Mouse (Mus musculus): ENCODE measurements around the gene Slc25a10. TPM values are rescaled to one million over a fixed set of nuclear protein-coding genes. Genes with fewer than 3 reads are reported as not detected.

The Slc25a10 gene
- 37.7 and 38.0 TPM in 2 replicates for polyA plus RNA-seq (2016; fragmentation: Nextera tagmentation; extraction: Ambion mirVana)

GRCm38 (mm10) chr11:120491317-120492023, at the start of gene Slc25a10:
TSS of gene Slc25a10 (plus strand) at chr11:120491840.
- peak within 1 kb of the TSS; percentile 86 for H3K4me2 ChIP-seq (replicated peaks)
- H3K9ac ChIP-seq, result peak within 1 kb of the TSS; percentile 82
- peaks cover 34% of the 10 kb centered on the region for H3K4me1 ChIP-seq
- no peaks in the 10 kb centered on the region for H3K9me3 ChIP-seq (replicated peaks)
- WGBS, result under 1% methylated on average over 32 of the region's 35 CpGs
- H3K4me3 ChIP-seq, result peak within 1 kb of the TSS; percentile 80
- ATAC-seq (ENCODE audit: low FRiP score), result peak; percentile 87
- peak within 1 kb of the TSS; percentile 81 for H3K27ac ChIP-seq
- H3K36me3 ChIP-seq, result peaks cover 48% of the 10 kb centered on the region
- no peaks in the 10 kb centered on the region for H3K27me3 ChIP-seq

DNA sequence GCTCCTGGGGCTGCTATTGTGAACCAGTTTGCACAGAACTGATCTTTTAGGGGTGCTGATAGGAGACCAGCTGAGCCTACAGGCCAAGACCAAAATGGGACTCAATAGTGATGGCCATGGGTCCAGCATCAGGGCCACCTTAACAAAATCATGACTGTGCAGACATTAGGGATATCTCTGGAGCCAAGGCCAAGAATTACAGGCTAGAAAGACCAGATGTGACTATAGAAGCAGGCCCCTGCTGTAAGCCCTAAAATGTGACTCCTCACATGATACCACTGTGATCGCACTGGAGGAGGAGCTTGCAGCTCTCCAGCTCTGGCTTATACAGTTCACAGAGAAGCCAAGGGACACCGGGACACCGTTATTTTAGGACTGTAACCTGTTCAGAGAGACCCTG, 49.3 kb upstream of the Slc25a10 start, which contains the start of gene Tspan10:
Gene Tspan10, plus strand, starts transcription at position 301 of the 400 bp plus-strand sequence.
- Histone ChIP-seq H3K9me3 (replicated peaks) (no peaks in the 10 kb centered on the region), H3K9ac (no peak within 1 kb of the TSS; the same call in 1 of the 2 replicates), H3K27ac (no peak within 1 kb of the TSS), H3K36me3 (no peaks in the 10 kb centered on the region), H3K27me3 (no peaks in the 10 kb centered on the region), H3K4me1 (no peaks in the 10 kb centered on the region), H3K4me3 (no peak within 1 kb of the TSS), H3K4me2 (replicated peaks) (no peak within 1 kb of the TSS)
- WGBS, result 95% methylated on average over 3 of the region's 3 CpGs
- ATAC-seq (ENCODE audit: low FRiP score), result no peak

GRCm38 (mm10) chr11:120442765-120443280, 48.8 kb upstream of the Slc25a10 start:
- H3K4me3 ChIP-seq, result no peak overlapping the region
- no peaks in the 10 kb centered on the region for H3K27me3 ChIP-seq
- H3K9me3 ChIP-seq (replicated peaks), result no peaks in the 10 kb centered on the region
- H3K36me3 ChIP-seq, result no peaks in the 10 kb centered on the region
- H3K27ac ChIP-seq, result no peak overlapping the region
- H3K4me2 ChIP-seq (replicated peaks), result no peak overlapping the region
- H3K4me1 ChIP-seq, result no peaks in the 10 kb centered on the region
- no peak overlapping the region; the same call in 1 of the 2 replicates for H3K9ac ChIP-seq
- ATAC-seq (ENCODE audit: low FRiP score), result no peak
- 88% methylated on average over 3 of the region's 3 CpGs for WGBS

GRCm38 (mm10) chr11:120444106-120444505, 47.5 kb upstream of the Slc25a10 start:
- Histone ChIP-seq H3K9ac (no peak overlapping the region), H3K4me3 (no peak overlapping the region), H3K4me2 (replicated peaks) (no peak overlapping the region), H3K36me3 (no peaks in the 10 kb centered on the region), H3K27ac (no peak overlapping the region), H3K27me3 (no peaks in the 10 kb centered on the region), H3K4me1 (no peaks in the 10 kb centered on the region), H3K9me3 (replicated peaks) (no peaks in the 10 kb centered on the region)
- WGBS, result 75% methylated on average over 6 of the region's 6 CpGs
- ATAC-seq (ENCODE audit: low FRiP score), result no peak

GRCm38 (mm10) chr11:120445475-120445874, 46.2 kb upstream of the Slc25a10 start:
- Histone ChIP-seq H3K9ac (no peak overlapping the region), H3K27me3 (no peaks in the 10 kb centered on the region), H3K9me3 (replicated peaks) (no peaks in the 10 kb centered on the region), H3K4me3 (no peak overlapping the region), H3K4me1 (no peaks in the 10 kb centered on the region), H3K27ac (no peak overlapping the region), H3K36me3 (no peaks in the 10 kb centered on the region), H3K4me2 (replicated peaks) (no peak overlapping the region)
- 84% methylated on average over 3 of the region's 3 CpGs for WGBS
- ATAC-seq (ENCODE audit: low FRiP score), result no peak

GRCm38 (mm10) chr11:120447179-120447578, 44.5 kb upstream of the Slc25a10 start:
- no peak overlapping the region for H3K27ac ChIP-seq
- no peaks in the 10 kb centered on the region for H3K4me1 ChIP-seq
- H3K9me3 ChIP-seq (replicated peaks), result no peaks in the 10 kb centered on the region
- no peaks in the 10 kb centered on the region for H3K36me3 ChIP-seq
- 82% methylated on average over 7 of the region's 7 CpGs for WGBS
- no peaks in the 10 kb centered on the region for H3K27me3 ChIP-seq
- no peak overlapping the region for H3K4me2 ChIP-seq (replicated peaks)
- no peak overlapping the region for H3K9ac ChIP-seq
- no peak overlapping the region for H3K4me3 ChIP-seq
- ATAC-seq (ENCODE audit: low FRiP score), result no peak

DNA sequence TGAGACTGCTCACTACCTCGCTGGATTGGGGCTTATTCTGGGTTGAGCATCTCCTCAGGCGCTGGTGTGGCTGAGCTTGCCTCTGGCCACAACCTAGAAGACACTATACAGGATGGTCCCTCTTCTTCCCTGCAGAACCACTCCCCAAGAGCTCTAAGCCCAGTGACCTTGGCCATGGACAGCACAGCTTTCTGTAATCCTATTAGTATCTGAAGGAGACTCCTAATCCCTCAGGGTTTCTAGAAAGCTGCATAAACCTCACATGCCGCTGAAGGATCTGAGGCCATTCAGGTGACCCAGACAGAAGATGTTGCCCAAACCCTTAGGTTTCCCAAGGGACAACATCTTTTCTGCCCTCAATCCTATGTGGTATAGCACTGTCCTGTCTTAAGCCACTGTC, 39.4 kb upstream of the Slc25a10 start:
- WGBS, result 72% methylated on average over 3 of the region's 3 CpGs
- no peak overlapping the region for H3K9ac ChIP-seq
- no peak overlapping the region for H3K4me2 ChIP-seq (replicated peaks)
- H3K27me3 ChIP-seq, result no peaks in the 10 kb centered on the region
- no peak for ATAC-seq (ENCODE audit: low FRiP score)
- no peaks in the 10 kb centered on the region for H3K9me3 ChIP-seq (replicated peaks)
- H3K4me3 ChIP-seq, result no peak overlapping the region
- no peaks in the 10 kb centered on the region; the same call in 1 of the 2 replicates for H3K36me3 ChIP-seq
- peaks cover 7% of the 10 kb centered on the region for H3K4me1 ChIP-seq
- H3K27ac ChIP-seq, result no peak overlapping the region

DNA sequence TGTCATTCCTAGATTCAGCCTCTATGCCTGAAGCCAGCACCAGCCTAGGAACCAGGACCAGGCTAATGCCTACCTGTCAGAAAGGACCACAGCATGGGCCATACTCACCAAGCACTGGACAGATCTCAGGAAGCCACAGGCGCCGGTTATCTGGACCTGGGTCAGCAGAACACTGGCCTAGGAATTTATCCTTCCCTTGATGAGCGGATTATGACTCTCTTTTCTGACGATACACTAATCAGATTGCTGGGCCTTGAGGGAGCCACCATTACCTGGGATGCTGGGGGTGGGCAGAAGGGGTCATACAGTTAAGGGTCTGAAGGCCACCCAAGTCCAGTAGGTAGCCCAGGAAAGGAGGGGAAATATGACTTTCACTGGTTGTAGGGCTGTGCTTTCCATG, 38.3 kb upstream of the Slc25a10 start, which contains the start of gene Pde6g:
Gene Pde6g, minus strand, starts transcription at position 195 of the 400 bp plus-strand sequence.
- H3K9me3 ChIP-seq (replicated peaks), result no peaks in the 10 kb centered on the region
- H3K4me3 ChIP-seq, result no peak within 1 kb of the TSS
- no peaks in the 10 kb centered on the region; the same call in 1 of the 2 replicates for H3K36me3 ChIP-seq
- peaks cover 10% of the 10 kb centered on the region for H3K4me1 ChIP-seq
- no peaks in the 10 kb centered on the region for H3K27me3 ChIP-seq
- H3K9ac ChIP-seq, result no peak within 1 kb of the TSS
- no peak within 1 kb of the TSS for H3K27ac ChIP-seq
- no peak within 1 kb of the TSS for H3K4me2 ChIP-seq (replicated peaks)
- no peak for ATAC-seq (ENCODE audit: low FRiP score)
- WGBS, result 92% methylated on average over 4 of the region's 4 CpGs

GRCm38 (mm10) chr11:120454965-120455364, 36.7 kb upstream of the Slc25a10 start:
- H3K27ac ChIP-seq, result no peak overlapping the region
- H3K4me2 ChIP-seq (replicated peaks), result no peak overlapping the region
- ATAC-seq (ENCODE audit: low FRiP score), result no peak
- H3K9ac ChIP-seq, result no peak overlapping the region
- H3K27me3 ChIP-seq, result no peaks in the 10 kb centered on the region
- peaks cover 20% of the 10 kb centered on the region for H3K4me1 ChIP-seq
- peaks cover 8% of the 10 kb centered on the region for H3K36me3 ChIP-seq
- H3K4me3 ChIP-seq, result no peak overlapping the region
- no peaks in the 10 kb centered on the region for H3K9me3 ChIP-seq (replicated peaks)
- 92% methylated on average over 4 of the region's 4 CpGs for WGBS

DNA sequence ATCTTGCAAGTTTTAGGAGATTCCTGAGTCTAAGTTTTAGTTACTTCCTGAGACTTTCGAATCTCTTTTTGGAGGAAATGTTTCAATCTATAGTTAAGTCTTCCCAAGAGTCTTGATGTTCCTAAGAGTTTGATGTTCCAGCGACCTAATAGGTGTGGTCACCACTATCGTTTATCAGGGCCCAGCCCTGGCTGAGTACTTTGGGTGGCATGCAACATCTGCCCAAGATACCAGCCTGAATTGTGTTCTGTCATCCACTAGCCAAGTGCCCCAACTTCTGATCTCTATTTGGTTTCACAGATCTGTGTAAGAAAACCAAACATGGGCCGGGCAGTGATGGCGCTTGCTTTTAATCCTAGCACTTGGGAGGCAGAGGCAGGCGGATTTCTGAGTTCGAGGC, 36.2 kb upstream of the Slc25a10 start:
- Histone ChIP-seq H3K27ac (no peak overlapping the region), H3K4me2 (replicated peaks) (no peak overlapping the region), H3K4me3 (no peak overlapping the region)

DNA sequence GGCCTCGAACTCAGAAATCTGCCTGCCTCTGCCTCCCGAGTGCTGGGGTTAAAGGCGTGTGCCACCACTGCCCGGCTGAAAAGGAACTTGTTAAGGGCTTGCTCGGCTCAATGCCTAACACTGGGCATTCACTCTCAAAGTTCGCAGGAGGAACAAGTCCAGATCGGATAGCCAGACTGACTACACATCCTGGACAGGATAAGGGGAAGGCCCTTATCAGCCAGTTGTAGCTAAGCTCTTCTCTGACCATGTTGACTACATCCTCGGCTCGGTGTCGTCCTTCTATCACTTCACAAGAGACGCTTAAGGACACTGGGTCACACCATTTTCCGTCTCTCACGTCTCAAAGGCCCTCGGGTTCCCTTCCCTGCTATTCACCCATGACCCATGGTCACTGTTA, 34.3 kb upstream of the Slc25a10 start:
- Histone ChIP-seq H3K36me3 (peaks cover 29% of the 10 kb centered on the region), H3K9me3 (replicated peaks) (no peaks in the 10 kb centered on the region), H3K4me1 (peaks cover 20% of the 10 kb centered on the region), H3K4me3 (peak overlapping the region; percentile 86), H3K27ac (peak overlapping the region; percentile 82), H3K9ac (peak overlapping the region; percentile 87), H3K27me3 (no peaks in the 10 kb centered on the region), H3K4me2 (replicated peaks) (peak overlapping the region; percentile 81)
- WGBS, result 39% methylated on average over 14 of the region's 14 CpGs
- ATAC-seq (ENCODE audit: low FRiP score), result no peak; the same call in 1 of the 2 replicates

More for the DNA sequence above, 36.2 kb upstream of the Slc25a10 start:
- ATAC-seq (ENCODE audit: low FRiP score), result no peak
- H3K9me3 ChIP-seq (replicated peaks), result no peaks in the 10 kb centered on the region
- peaks cover 11% of the 10 kb centered on the region for H3K36me3 ChIP-seq
- H3K27me3 ChIP-seq, result no peaks in the 10 kb centered on the region
- H3K4me1 ChIP-seq, result peaks cover 20% of the 10 kb centered on the region
- H3K9ac ChIP-seq, result no peak overlapping the region
- WGBS, result 96% methylated on average over 7 of the region's 7 CpGs

GRCm38 (mm10) chr11:120457772-120458751, 33.6 kb upstream of the Slc25a10 start, which contains the start of the genes Oxld1 and Ccdc137:
TSS of gene Oxld1 (minus strand) at chr11:120458068.
TSS of gene Ccdc137 (plus strand) at chr11:120458115.
- no peaks in the 10 kb centered on the region for H3K27me3 ChIP-seq
- H3K36me3 ChIP-seq, result peaks cover 34% of the 10 kb centered on the region
- H3K4me2 ChIP-seq (replicated peaks), result peak within 1 kb of the TSS; percentile 81
- ATAC-seq (ENCODE audit: low FRiP score), result peak; percentile 92
- peaks cover 20% of the 10 kb centered on the region for H3K4me1 ChIP-seq
- peak within 1 kb of the TSS; percentile 82 for H3K27ac ChIP-seq
- no peaks in the 10 kb centered on the region for H3K9me3 ChIP-seq (replicated peaks)
- H3K4me3 ChIP-seq, result peak within 1 kb of the TSS; percentile 86
- 5% methylated on average over 62 of the region's 62 CpGs for whole genome bisulfite sequencing
- peak within 1 kb of the TSS; percentile 87 for H3K9ac ChIP-seq
